Mouse (Mus musculus) CH12.LX (cell line): ENCODE data around the gene Rhcg. TPM values are rescaled to one million over a fixed set of nuclear protein-coding genes. Genes with fewer than 3 reads are reported as not detected.

Experiments
- DNase-seq: peaks from one replicate; pipeline ENCODE4 v3.0.0-alpha.2; 2013; ENCODE audit errors: extremely low read depth
- H3K27ac ChIP-seq: 2 replicates; pipeline ENCODE4 v1.5.1; 2012; ENCODE audit warnings: low read depth, mild to moderate bottlenecking, control low read depth, moderate library complexity; ENCODE audit not compliant: insufficient read depth
- H3K27me3 ChIP-seq: replicated peaks from 2 replicates; pipeline ENCODE3; 2012; ENCODE audit warnings: inconsistent platforms
- H3K36me3 ChIP-seq, 2 experiments: replicated peaks in 1 of 2; 2 replicates each; pipeline versions ENCODE3 to v1.6.1; 2012; ENCODE audit warnings: inconsistent platforms in 1 of 2, low read length in 1 of 2, mild to moderate bottlenecking in 1 of 2, mixed read lengths in 1 of 2, moderate library complexity in 1 of 2; ENCODE audit not compliant: control insufficient read depth in 1 of 2, insufficient read depth in 1 of 2
- H3K4me1 ChIP-seq, 2 experiments: 2 replicates each; pipeline ENCODE4 v1.6.1; 2012; ENCODE audit warnings: inconsistent platforms in 1 of 2, moderate library complexity in 1 of 2; ENCODE audit not compliant: insufficient read depth in 2 of 2, control insufficient read depth in 1 of 2
- H3K4me2 ChIP-seq: 2 replicates; pipeline ENCODE4 v1.6.1; 2012; ENCODE audit warnings: low read depth, mild to moderate bottlenecking, control low read depth; ENCODE audit not compliant: poor library complexity, insufficient read depth, severe bottlenecking
- H3K4me3 ChIP-seq, 3 experiments: fragments of 150-350 bp in 1 of 3; sonication (generic) in 1 of 3; replicated peaks in 1 of 3; 2 replicates each; pipeline versions ENCODE3 to v1.5.1; 2011 to 2012; ENCODE audit warnings: low read depth in 2 of 3, low read length in 2 of 3, mild to moderate bottlenecking in 2 of 3, moderate library complexity in 2 of 3, control low read depth in 1 of 3, improper control_type of control experiment in 1 of 3, inconsistent platforms in 1 of 3, mixed read lengths in 1 of 3; ENCODE audit not compliant: poor library complexity in 1 of 3
- H3K79me2 ChIP-seq: replicated peaks from 2 replicates; pipeline ENCODE4 v1.6.1; 2012; ENCODE audit warnings: mild to moderate bottlenecking, moderate library complexity; ENCODE audit not compliant: control insufficient read depth, poor library complexity, insufficient read depth, severe bottlenecking; ENCODE audit errors: extremely low read depth
- H3K9ac ChIP-seq: 2 replicates; pipeline ENCODE4 v1.6.1; 2012; ENCODE audit warnings: low read depth, mild to moderate bottlenecking, control low read depth, moderate library complexity; ENCODE audit not compliant: insufficient read depth
- H3K9me3 ChIP-seq: replicated peaks from 2 replicates; pipeline ENCODE3; 2012; ENCODE audit warnings: low read length, inconsistent platforms, mixed read lengths
- CHD1 ChIP-seq: IDR thresholded peaks from 2 replicates; pipeline ENCODE4 v1.6.1; 2012; ENCODE audit warnings: low read depth, low read length, improper control_type of control experiment, inconsistent platforms
- CTCF ChIP-seq, 2 experiments: IDR thresholded peaks in 1 of 2; conservative IDR thresholded peaks in 1 of 2; 2 replicates each; pipeline ENCODE4 v1.5.1; 2011 to 2012; ENCODE audit warnings: low read depth in 2 of 2, low read length in 2 of 2, improper control_type of control experiment in 1 of 2, inconsistent platforms in 1 of 2, mild to moderate bottlenecking in 1 of 2, moderate library complexity in 1 of 2
- ELF1 ChIP-seq: IDR thresholded peaks from 2 replicates; pipeline ENCODE4 v1.6.1; 2014; ENCODE audit warnings: low read depth, mild to moderate bottlenecking, inconsistent platforms, low read length, improper control_type of control experiment
- EP300 ChIP-seq: IDR thresholded peaks from 2 replicates; pipeline ENCODE4 v1.6.1; 2011; ENCODE audit warnings: low read length, improper control_type of control experiment
- ETS1 ChIP-seq: conservative IDR thresholded peaks from 2 replicates; pipeline ENCODE4 v1.6.1; 2012; ENCODE audit warnings: low read depth, mild to moderate bottlenecking, inconsistent platforms, low read length, improper control_type of control experiment, moderate library complexity
- GABPA ChIP-seq: IDR thresholded peaks from 2 replicates; pipeline ENCODE4 v1.6.1; 2012; ENCODE audit warnings: low read depth, low read length, improper control_type of control experiment, inconsistent platforms; ENCODE audit not compliant: insufficient replicate concordance
- HCFC1 ChIP-seq: IDR thresholded peaks from 2 replicates; pipeline ENCODE4 v1.6.1; 2012; ENCODE audit warnings: low read depth, mild to moderate bottlenecking, inconsistent platforms, low read length, improper control_type of control experiment
- JUN ChIP-seq: IDR thresholded peaks from 2 replicates; pipeline ENCODE4 v1.6.1; 2011; ENCODE audit warnings: low read depth, mild to moderate bottlenecking, low read length, improper control_type of control experiment, moderate library complexity; ENCODE audit not compliant: insufficient read depth
- JUND ChIP-seq: conservative IDR thresholded peaks from 2 replicates; pipeline ENCODE4 v1.6.1; 2011; ENCODE audit warnings: low read depth, low read length, improper control_type of control experiment
- MAFK ChIP-seq: IDR thresholded peaks from 2 replicates; pipeline ENCODE4 v1.6.1; 2011; ENCODE audit warnings: low read length, improper control_type of control experiment; ENCODE audit not compliant: insufficient replicate concordance
- MXI1 ChIP-seq: IDR thresholded peaks from 2 replicates; pipeline ENCODE4 v1.6.1; 2011; ENCODE audit warnings: mild to moderate bottlenecking, low read depth, low read length, improper control_type of control experiment
- MYC ChIP-seq: IDR thresholded peaks from 2 replicates; pipeline ENCODE4 v1.6.1; 2011; ENCODE audit warnings: low read depth, mild to moderate bottlenecking, improper control_type of control experiment, low read length
- NRF1 ChIP-seq: IDR thresholded peaks from 2 replicates; pipeline ENCODE4 v1.6.1; 2014; ENCODE audit warnings: low read depth, mild to moderate bottlenecking, inconsistent platforms, low read length, improper control_type of control experiment, moderate library complexity
- PAX5 ChIP-seq: IDR thresholded peaks from 2 replicates; pipeline ENCODE4 v1.6.1; 2012; ENCODE audit warnings: low read length, inconsistent platforms, mixed read lengths
- POLR2A ChIP-seq: IDR thresholded peaks from 2 replicates; pipeline ENCODE4 v1.6.1; 2011; ENCODE audit warnings: low read depth, mild to moderate bottlenecking, improper control_type of control experiment, low read length
- POLR2AphosphoS2 ChIP-seq: IDR thresholded peaks from 2 replicates; pipeline ENCODE4 v1.6.1; 2011; ENCODE audit warnings: low read depth, low read length, improper control_type of control experiment
- SIN3A ChIP-seq: IDR thresholded peaks from 2 replicates; pipeline ENCODE4 v1.6.1; 2012; ENCODE audit warnings: low read length, improper control_type of control experiment, inconsistent platforms
- UBTF ChIP-seq: IDR thresholded peaks from 2 replicates; pipeline ENCODE4 v1.6.1; 2012; ENCODE audit warnings: low read depth, mild to moderate bottlenecking, inconsistent platforms, low read length, improper control_type of control experiment, moderate library complexity
- USF1 ChIP-seq: IDR thresholded peaks from 2 replicates; pipeline ENCODE4 v1.6.1; 2014; ENCODE audit warnings: low read depth, mild to moderate bottlenecking, inconsistent platforms, low read length, improper control_type of control experiment
- ZNF384 ChIP-seq: IDR thresholded peaks from 2 replicates; pipeline ENCODE4 v1.6.1; 2012; ENCODE audit warnings: low read depth, low read length, improper control_type of control experiment, inconsistent platforms
- dilution Hi-C: fragments of 300-500 bp; cut with MboI; formaldehyde crosslinking; loops from 2 replicates; pipeline ENCODE4 v1.14.3; 2020; ENCODE audit warnings: low sequenced_read_pairs; ENCODE audit not compliant: extremely low pct_unique_long_range_greater_than_20kb, extremely low pct_ligation_motif_present
- in situ Hi-C: fragments of 300-500 bp; cut with MboI; formaldehyde crosslinking; loops from 3 replicates; pipeline ENCODE4 v1.14.3; 2019; ENCODE audit warnings: low sequenced_read_pairs, low pct_ligation_motif_present, low pct_unique_long_range_greater_than_20kb, mixed read lengths
- polyA plus RNA-seq: library from polyadenylated mRNA; unstranded; fragments of >175 nt; gene quantifications from 2 replicates; pipeline ENCODE4 v1.2.1, GENCODE M21; 2012; ENCODE audit warnings: low read depth; ENCODE audit not compliant: insufficient read length
- total RNA-seq, 2 experiments: library from RNA; depleted of rRNA; stranded (reverse); fragments of 300-350 nt in 1 of 2; fragments of >200 nt in 1 of 2; gene quantifications; 2 replicates each; pipeline ENCODE4 v1.2.3; 2012 to 2014

Rhcg gene
- total and polyA plus RNA-seq, 3 experiments, result not detected

DNA sequence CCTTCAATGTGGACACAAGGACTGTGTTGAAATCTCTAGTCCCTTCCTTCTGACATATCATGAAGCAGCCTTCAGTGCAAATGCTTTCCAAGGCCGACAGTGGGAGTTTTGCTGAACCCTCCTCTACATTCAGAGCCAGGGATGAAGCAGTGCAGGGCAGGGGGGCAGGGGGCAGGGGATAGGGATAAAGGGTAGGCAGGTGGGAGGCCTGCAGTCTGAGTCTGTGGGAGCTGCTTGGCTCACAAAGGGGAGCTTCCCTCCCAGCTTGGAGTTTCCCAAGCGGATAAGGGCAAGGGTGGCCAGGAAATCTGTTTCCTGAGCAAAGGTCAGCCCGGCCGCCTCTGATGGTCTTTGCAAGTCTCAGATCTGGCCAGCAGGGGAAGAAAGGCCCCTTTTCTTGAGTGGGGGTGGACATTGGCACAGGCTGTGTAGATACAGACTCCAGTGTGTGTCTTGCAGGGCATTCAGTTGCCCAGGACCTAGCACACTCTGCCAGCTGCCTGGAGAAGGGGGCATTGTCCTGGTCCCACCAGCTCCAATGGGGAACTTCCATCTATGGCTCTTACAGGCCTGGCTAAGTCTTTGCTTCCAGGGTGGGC is 48.4 kb downstream of the Rhcg start:
- H3K27ac ChIP-seq, result no peak overlapping the region
- H3K79me2 ChIP-seq, result no peaks in the 10 kb centered on the region
- no peak overlapping the region for H3K4me2 ChIP-seq
- in situ Hi-C loops, result no loop called here
- dilution Hi-C loops, result no loop called here
- no peak overlapping the region for H3K4me3 ChIP-seq
- H3K9me3 ChIP-seq, result no peaks in the 10 kb centered on the region
- H3K9ac ChIP-seq, result no peak overlapping the region
- no peaks in the 10 kb centered on the region for H3K36me3 ChIP-seq
- TF ChIP-seq ELF1 (no peak), MXI1 (no peak), UBTF (no peak), JUND (no peak), PAX5 (no peak), ZNF384 (no peak), JUN (no peak), CHD1 (no peak), ETS1 (no peak), SIN3A (no peak), POLR2A (no peak)
- no peak for DNase-seq
- H3K27me3 ChIP-seq, result peaks cover 86% of the 10 kb centered on the region
- no peaks in the 10 kb centered on the region for H3K4me1 ChIP-seq

DNA sequence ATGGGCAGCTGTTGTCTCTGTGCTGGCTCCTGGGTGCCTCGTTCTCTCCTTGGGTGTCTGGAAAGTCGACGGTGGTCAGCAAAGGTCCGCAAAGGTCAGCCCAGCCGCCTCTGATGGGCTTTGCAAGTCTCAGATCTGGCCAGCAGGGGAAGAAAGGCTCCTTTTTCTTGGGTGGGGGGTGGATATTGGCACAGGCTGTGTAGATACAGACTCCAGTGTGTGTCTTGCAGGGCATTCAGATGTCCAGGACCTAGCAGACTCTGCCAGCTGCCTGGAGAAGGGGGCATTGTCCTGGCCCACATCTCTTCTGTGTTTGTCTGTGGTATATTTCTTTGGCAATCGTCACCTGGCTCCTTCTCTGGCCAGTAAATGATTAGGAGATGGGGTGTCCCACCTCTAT is 49.2 kb downstream of the Rhcg start:
- Histone ChIP-seq H3K79me2 (no peaks in the 10 kb centered on the region), H3K4me2 (no peak overlapping the region), H3K36me3 (no peaks in the 10 kb centered on the region), H3K4me3 (no peak overlapping the region), H3K9me3 (no peaks in the 10 kb centered on the region), H3K4me1 (no peaks in the 10 kb centered on the region), H3K27ac (no peak overlapping the region), H3K9ac (no peak overlapping the region), H3K27me3 (peaks cover 85% of the 10 kb centered on the region)
- no peak for DNase-seq
- in situ Hi-C loops, result no loop called here
- dilution Hi-C loops, result no loop called here
- no peak for TF ChIP-seq MYC
- TF ChIP-seq MAFK, result no peak
- no peak for TF ChIP-seq GABPA
- TF ChIP-seq NRF1, result no peak
- TF ChIP-seq CTCF (conservative IDR thresholded peaks at IDR 0.05 in 1 of 2, IDR thresholded peaks at IDR 0.05 in 1 of 2; ENCODE audit: low read depth in 2 of 2, low read length in 2 of 2), result no peak
- TF ChIP-seq HCFC1, result no peak
- no peak for TF ChIP-seq JUND
- no peak for TF ChIP-seq EP300
- TF ChIP-seq POLR2AphosphoS2, result no peak
- no peak for TF ChIP-seq USF1
